Mouse (Mus musculus): ENCODE results near the gene Olfr707. TPM values are rescaled to one million over a fixed set of nuclear protein-coding genes. Genes with fewer than 3 reads are reported as not detected.
"Not testable (repeated sequence)": the region's sequence is repeated elsewhere in the genome, so short reads cannot be mapped to it uniquely, and the experiment has no call there.

The Olfr707 gene
- not detected in 2 replicates for polyA plus RNA-seq (2014; fragmentation: Nextera tagmentation; extraction: Ambion mirVana)

GRCm38 (mm10) chr7:106901141-106901540, at the start of gene Olfr707:
TSS of gene Olfr707 (minus strand) at chr7:106901241.
- H3K9me3 ChIP-seq (ENCODE audit: control insufficient read depth, low read length); H3K4me2 ChIP-seq (ENCODE audit: low read depth); H3K27me3 ChIP-seq (ENCODE audit: control insufficient read depth, insufficient read depth, low read length); H3K36me3 ChIP-seq (ENCODE audit: control insufficient read depth, insufficient read depth, low read length); H3K4me1 ChIP-seq (ENCODE audit: control insufficient read depth, insufficient read depth, low read length); H3K9ac ChIP-seq (ENCODE audit: low read length); DNase-seq (ENCODE audit: low spot score); H3K4me3 ChIP-seq (ENCODE audit: low read depth, low read length); H3K27ac ChIP-seq (ENCODE audit: low read depth, low read length); ATAC-seq (ENCODE audit: insufficient read depth, low FRiP score, low TSS enrichment): not testable (repeated sequence)
- WGBS: 89% methylated on average over 3 of the region's 3 CpGs

GRCm38 (mm10) chr7:106948212-106948611, 47.2 kb upstream of the Olfr707 start, which contains the start of gene Olfr710:
TSS of gene Olfr710 (minus strand) at chr7:106948312.
- Histone ChIP-seq H3K4me2 (ENCODE audit: low read depth) (no peak within 1 kb of the TSS), H3K27me3 (ENCODE audit: control insufficient read depth, insufficient read depth, low read length) (no peaks in the 10 kb centered on the region), H3K9me3 (ENCODE audit: control insufficient read depth, low read length) (no peaks in the 10 kb centered on the region), H3K9ac (ENCODE audit: low read length) (no peak within 1 kb of the TSS), H3K27ac (ENCODE audit: low read depth, low read length) (no peak within 1 kb of the TSS), H3K4me1 (ENCODE audit: control insufficient read depth, insufficient read depth, low read length) (no peaks in the 10 kb centered on the region), H3K36me3 (ENCODE audit: control insufficient read depth, insufficient read depth, low read length) (no peaks in the 10 kb centered on the region), H3K4me3 (ENCODE audit: low read depth, low read length) (no peak within 1 kb of the TSS)
- DNase-seq (ENCODE audit: low spot score) (no peak), ATAC-seq (ENCODE audit: insufficient read depth, low FRiP score, low TSS enrichment) (no peak)
- WGBS: 86% methylated on average over 3 of the region's 3 CpGs

GRCm38 (mm10) chr7:106932119-106932518, 31.1 kb upstream of the Olfr707 start, which contains the start of gene Olfr709-ps1:
TSS of gene Olfr709-ps1 (minus strand) at chr7:106932219.
- ATAC-seq (ENCODE audit: insufficient read depth, low FRiP score, low TSS enrichment) (no peak), DNase-seq (ENCODE audit: low spot score) (no peak)
- H3K27ac ChIP-seq (ENCODE audit: low read depth, low read length): no peak within 1 kb of the TSS
- no peak within 1 kb of the TSS for H3K9ac ChIP-seq (ENCODE audit: low read length)
- H3K9me3 ChIP-seq (ENCODE audit: control insufficient read depth, low read length): no peaks in the 10 kb centered on the region
- no peaks in the 10 kb centered on the region for H3K36me3 ChIP-seq (ENCODE audit: control insufficient read depth, insufficient read depth, low read length)
- H3K27me3 ChIP-seq (ENCODE audit: control insufficient read depth, insufficient read depth, low read length): no peaks in the 10 kb centered on the region
- no peak within 1 kb of the TSS for H3K4me3 ChIP-seq (ENCODE audit: low read depth, low read length)
- H3K4me2 ChIP-seq (ENCODE audit: low read depth): no peak within 1 kb of the TSS
- H3K4me1 ChIP-seq (ENCODE audit: control insufficient read depth, insufficient read depth, low read length): no peaks in the 10 kb centered on the region

GRCm38 (mm10) chr7:106920961-106921360, 19.9 kb upstream of the Olfr707 start:
- H3K4me1 ChIP-seq (ENCODE audit: control insufficient read depth, insufficient read depth, low read length); H3K36me3 ChIP-seq (ENCODE audit: control insufficient read depth, insufficient read depth, low read length); H3K27ac ChIP-seq (ENCODE audit: low read depth, low read length); ATAC-seq (ENCODE audit: insufficient read depth, low FRiP score, low TSS enrichment); H3K4me2 ChIP-seq (ENCODE audit: low read depth); H3K9me3 ChIP-seq (ENCODE audit: control insufficient read depth, low read length); DNase-seq (ENCODE audit: low spot score); H3K27me3 ChIP-seq (ENCODE audit: control insufficient read depth, insufficient read depth, low read length); H3K9ac ChIP-seq (ENCODE audit: low read length); H3K4me3 ChIP-seq (ENCODE audit: low read depth, low read length): not testable (repeated sequence)
- 84% methylated on average over 2 of the region's 7 CpGs for WGBS

GRCm38 (mm10) chr7:106907676-106908075, 6.6 kb upstream of the Olfr707 start, which contains the start of gene Olfr1532-ps1:
TSS of gene Olfr1532-ps1 (plus strand) at chr7:106908001.
- DNase-seq (ENCODE audit: low spot score) (no peak), ATAC-seq (ENCODE audit: insufficient read depth, low FRiP score, low TSS enrichment) (no peak)
- no peak within 1 kb of the TSS for H3K27ac ChIP-seq (ENCODE audit: low read depth, low read length)
- H3K27me3 ChIP-seq (ENCODE audit: control insufficient read depth, insufficient read depth, low read length): no peaks in the 10 kb centered on the region
- H3K36me3 ChIP-seq (ENCODE audit: control insufficient read depth, insufficient read depth, low read length): no peaks in the 10 kb centered on the region
- H3K9ac ChIP-seq (ENCODE audit: low read length): no peak within 1 kb of the TSS
- H3K4me3 ChIP-seq (ENCODE audit: low read depth, low read length): no peak within 1 kb of the TSS
- no peak within 1 kb of the TSS for H3K4me2 ChIP-seq (ENCODE audit: low read depth)
- H3K4me1 ChIP-seq (ENCODE audit: control insufficient read depth, insufficient read depth, low read length): no peaks in the 10 kb centered on the region
- WGBS: 79% methylated on average over 2 of the region's 2 CpGs
- no peaks in the 10 kb centered on the region for H3K9me3 ChIP-seq (ENCODE audit: control insufficient read depth, low read length)

GRCm38 (mm10) chr7:106888062-106888461, 13.0 kb downstream of the Olfr707 start, which contains the start of gene Olfr706:
TSS of gene Olfr706 (minus strand) at chr7:106888162.
- Histone ChIP-seq H3K27ac (ENCODE audit: low read depth, low read length) (no peak within 1 kb of the TSS), H3K36me3 (ENCODE audit: control insufficient read depth, insufficient read depth, low read length) (no peaks in the 10 kb centered on the region), H3K4me2 (ENCODE audit: low read depth) (no peak within 1 kb of the TSS), H3K4me3 (ENCODE audit: low read depth, low read length) (no peak within 1 kb of the TSS), H3K27me3 (ENCODE audit: control insufficient read depth, insufficient read depth, low read length) (no peaks in the 10 kb centered on the region), H3K4me1 (ENCODE audit: control insufficient read depth, insufficient read depth, low read length) (no peaks in the 10 kb centered on the region), H3K9ac (ENCODE audit: low read length) (no peak within 1 kb of the TSS), H3K9me3 (ENCODE audit: control insufficient read depth, low read length) (no peaks in the 10 kb centered on the region)
- no peak for DNase-seq (ENCODE audit: low spot score)
- WGBS: 85% methylated on average over 2 of the region's 2 CpGs
- ATAC-seq (ENCODE audit: insufficient read depth, low FRiP score, low TSS enrichment): no peak

- 86% methylated on average over 3 of the region's 3 CpGs for WGBS
Observed at GRCm38 (mm10) chr7:106876791-106877190, 24.2 kb downstream of the Olfr707 start, which contains the start of gene Olfr705. TSS of gene Olfr705 (minus strand) at chr7:106876891.

GRCm38 (mm10) chr7:106862885-106863284, 38.2 kb downstream of the Olfr707 start, which contains the start of gene Olfr704:
TSS of gene Olfr704 (plus strand) at chr7:106863185.
- ATAC-seq (ENCODE audit: insufficient read depth, low FRiP score, low TSS enrichment) (no peak), DNase-seq (ENCODE audit: low spot score) (no peak)
- H3K4me1 ChIP-seq (ENCODE audit: control insufficient read depth, insufficient read depth, low read length): no peaks in the 10 kb centered on the region
- H3K36me3 ChIP-seq (ENCODE audit: control insufficient read depth, insufficient read depth, low read length): no peaks in the 10 kb centered on the region
- no peaks in the 10 kb centered on the region for H3K27me3 ChIP-seq (ENCODE audit: control insufficient read depth, insufficient read depth, low read length)
- no peaks in the 10 kb centered on the region for H3K9me3 ChIP-seq (ENCODE audit: control insufficient read depth, low read length)
- H3K4me3 ChIP-seq (ENCODE audit: low read depth, low read length): no peak within 1 kb of the TSS
- H3K9ac ChIP-seq (ENCODE audit: low read length): no peak within 1 kb of the TSS
- H3K4me2 ChIP-seq (ENCODE audit: low read depth): no peak within 1 kb of the TSS
- no peak within 1 kb of the TSS for H3K27ac ChIP-seq (ENCODE audit: low read depth, low read length)

More at GRCm38 (mm10) chr7:106876791-106877190, 24.2 kb downstream of the Olfr707 start, which contains the start of gene Olfr705:
- Histone ChIP-seq H3K36me3 (ENCODE audit: control insufficient read depth, insufficient read depth, low read length) (no peaks in the 10 kb centered on the region), H3K4me2 (ENCODE audit: low read depth) (no peak within 1 kb of the TSS), H3K9me3 (ENCODE audit: control insufficient read depth, low read length) (no peaks in the 10 kb centered on the region), H3K27ac (ENCODE audit: low read depth, low read length) (no peak within 1 kb of the TSS), H3K9ac (ENCODE audit: low read length) (no peak within 1 kb of the TSS), H3K4me3 (ENCODE audit: low read depth, low read length) (no peak within 1 kb of the TSS), H3K4me1 (ENCODE audit: control insufficient read depth, insufficient read depth, low read length) (no peaks in the 10 kb centered on the region), H3K27me3 (ENCODE audit: control insufficient read depth, insufficient read depth, low read length) (no peaks in the 10 kb centered on the region)
- no peak for DNase-seq (ENCODE audit: low spot score)
- ATAC-seq (ENCODE audit: insufficient read depth, low FRiP score, low TSS enrichment): no peak

- ATAC-seq (ENCODE audit: insufficient read depth, low FRiP score, low TSS enrichment) (no peak), DNase-seq (ENCODE audit: low spot score) (no peak)
- Histone ChIP-seq H3K27ac (ENCODE audit: low read depth, low read length) (no peak within 1 kb of the TSS), H3K36me3 (ENCODE audit: control insufficient read depth, insufficient read depth, low read length) (no peaks in the 10 kb centered on the region), H3K4me3 (ENCODE audit: low read depth, low read length) (no peak within 1 kb of the TSS), H3K9ac (ENCODE audit: low read length) (no peak within 1 kb of the TSS), H3K4me2 (ENCODE audit: low read depth) (no peak within 1 kb of the TSS), H3K27me3 (ENCODE audit: control insufficient read depth, insufficient read depth, low read length) (no peaks in the 10 kb centered on the region), H3K4me1 (ENCODE audit: control insufficient read depth, insufficient read depth, low read length) (no peaks in the 10 kb centered on the region), H3K9me3 (ENCODE audit: control insufficient read depth, low read length) (no peaks in the 10 kb centered on the region)
- 69% methylated on average over 2 of the region's 2 CpGs for WGBS
Observed at GRCm38 (mm10) chr7:106843060-106843459, 58.0 kb downstream of the Olfr707 start, which contains the start of gene Olfr703. TSS of gene Olfr703 (plus strand) at chr7:106843360.

All from neural tube, embryonic 11.5 days (tissue).